Mouse (Mus musculus) v-Abl transformed pro-B cells (cell line): ENCODE results near the gene Ubr3.

Source experiments
- in situ Hi-C, 2 experiments: fragments of 400-800 bp; cut with MboI; formaldehyde crosslinking; loops; one replicate each; pipeline ENCODE4 v1.15.1; 2025; ENCODE audit not compliant: unreplicated experiment in 2 of 2

Ubr3 gene

GRCm38 (mm10) chr2:69897039-69897617 lies at the start of gene Ubr3:
Ubr3 (plus strand) TSS chr2:69897246.
- in situ Hi-C loops = loop anchor here in 1 of 2 experiments (25.0 kb wide), 1 partner anchor 1965 kb away; the partner anchor contains the start of gene Pdk1

- in situ Hi-C loops = loop anchor here in 1 of 2 experiments (25.0 kb wide), 2 partner anchors 363 to 713 kb away; partner anchors contain the start of gene Gad1
Observed at GRCm38 (mm10) chr2:69849215-69849614, 47.8 kb upstream of the Ubr3 start.

- in situ Hi-C loops = loop anchor here in 1 of 2 experiments (10.0 kb wide), 1 partner anchor 217 kb away; no protein-coding TSS in a partner anchor
Observed at GRCm38 (mm10) chr2:69851427-69852058, 45.5 kb upstream of the Ubr3 start.

GRCm38 (mm10) chr2:69856392-69856791 lies 40.7 kb upstream of the Ubr3 start:
- in situ Hi-C loops = loop anchor here (5.0 to 10.0 kb wide), 2 partner anchors 101 to 222 kb away; no protein-coding TSS in a partner anchor

GRCm38 (mm10) chr2:69857882-69858281 lies 39.2 kb upstream of the Ubr3 start:
- in situ Hi-C loops = loop anchor here (5.0 to 10.0 kb wide), 2 partner anchors 99 to 223 kb away; no protein-coding TSS in a partner anchor

DNA sequence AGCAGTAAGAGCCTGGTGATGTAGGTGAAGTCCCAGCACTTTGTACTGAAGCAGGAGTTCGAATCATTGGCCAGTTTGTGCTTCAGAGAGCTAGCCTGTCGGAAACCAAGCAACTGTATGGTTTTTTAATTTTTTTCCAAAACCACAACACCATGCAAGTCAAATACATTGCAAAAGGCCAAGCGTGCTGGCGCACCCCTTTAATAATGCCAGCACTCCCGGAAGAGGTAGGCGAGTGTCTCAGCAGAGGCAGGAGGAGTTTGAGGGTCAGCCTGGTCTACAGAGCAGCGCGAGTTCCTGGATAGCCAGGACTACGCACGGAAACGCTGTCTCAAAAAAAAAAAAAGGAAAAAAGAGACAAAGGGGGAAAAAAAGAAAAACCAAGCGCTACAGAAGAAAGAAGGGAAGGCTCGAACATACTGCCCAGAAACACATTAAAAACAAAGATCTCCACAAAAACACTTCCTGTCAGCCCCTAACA lies 36.0 kb upstream of the Ubr3 start:
- in situ Hi-C loops = loop anchor here in 1 of 2 experiments (5.0 kb wide), 1 partner anchor 134 kb away; no protein-coding TSS in a partner anchor

- in situ Hi-C loops = loop anchor here in 1 of 2 experiments (5.0 kb wide), 1 partner anchor 134 kb away; no protein-coding TSS in a partner anchor
Observed at GRCm38 (mm10) chr2:69861485-69862091, 35.5 kb upstream of the Ubr3 start, which contains the start of gene Ssb. Ssb (plus strand) TSS chr2:69861562.

- in situ Hi-C loops = loop anchor here in 1 of 2 experiments (5.0 kb wide), 1 partner anchor 135 kb away; no protein-coding TSS in a partner anchor
Observed at GRCm38 (mm10) chr2:69862117-69862657, 34.9 kb upstream of the Ubr3 start.

DNA sequence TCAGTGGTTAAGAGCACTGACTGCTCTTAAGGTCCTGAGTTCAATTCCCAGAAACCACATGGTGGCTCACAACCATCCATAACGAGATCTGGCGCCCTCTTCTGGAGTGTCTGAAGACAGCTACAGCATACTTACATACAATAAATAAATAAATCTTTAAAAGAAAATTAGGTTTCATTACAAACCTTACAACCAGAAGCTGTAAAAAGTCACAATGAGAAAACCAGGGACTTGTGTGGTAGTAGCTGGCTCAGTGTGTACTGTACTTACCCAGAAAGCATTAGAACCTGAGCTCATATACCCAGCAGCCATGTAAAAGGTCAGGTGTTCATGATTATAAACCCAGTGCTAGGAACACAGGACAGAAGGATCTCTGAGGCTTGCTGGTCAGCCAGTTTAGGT lies 13.1 kb upstream of the Ubr3 start:
- in situ Hi-C loops = loop anchor here (10.0 to 25.0 kb wide), 3 partner anchors 169 to 1978 kb away; partner anchors contain the start of genes Fastkd1 (in 1 of the 2) and Pdk1 (in 1 of the 2)

- in situ Hi-C loops = loop anchor here (10.0 to 25.0 kb wide), 3 partner anchors 170 to 1978 kb away; partner anchors contain the start of genes Fastkd1 (in 1 of the 2) and Pdk1 (in 1 of the 2)
Observed at GRCm38 (mm10) chr2:69884581-69884980, 12.5 kb upstream of the Ubr3 start.

- in situ Hi-C loops = loop anchor here (10.0 to 25.0 kb wide), 3 partner anchors 170 to 1977 kb away; partner anchors contain the start of genes Fastkd1 (in 1 of the 2) and Pdk1 (in 1 of the 2)
Observed at GRCm38 (mm10) chr2:69885050-69885449, 12.0 kb upstream of the Ubr3 start.

- in situ Hi-C loops = loop anchor here (10.0 to 25.0 kb wide), 3 partner anchors 171 to 1977 kb away; partner anchors contain the start of genes Fastkd1 (in 1 of the 2) and Pdk1 (in 1 of the 2)
Observed at GRCm38 (mm10) chr2:69885451-69886305, 11.4 kb upstream of the Ubr3 start, which contains the start of gene Mettl5. Mettl5 (minus strand) TSS chr2:69885615.

DNA sequence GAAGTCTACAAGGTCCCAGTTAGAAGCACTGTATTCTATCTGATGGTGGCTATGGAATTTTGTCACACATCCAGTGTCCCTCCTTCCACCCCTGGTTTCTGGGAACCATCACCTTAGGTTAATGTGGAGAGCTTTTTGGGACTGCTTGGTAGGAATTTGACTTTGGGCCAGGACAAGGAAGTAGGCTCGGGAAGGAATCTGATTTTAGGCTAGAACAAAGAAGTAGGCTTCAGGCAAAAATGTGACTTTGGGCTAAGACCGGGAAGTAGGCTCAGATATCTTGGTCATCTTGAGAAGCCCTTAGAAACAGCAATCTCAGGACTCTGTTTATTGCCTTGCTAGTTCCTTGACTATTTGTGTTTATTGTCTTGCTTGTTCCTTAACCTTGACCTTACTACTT lies 8.1 kb upstream of the Ubr3 start:
- in situ Hi-C loops = loop anchor here (10.0 to 25.0 kb wide), 3 partner anchors 174 to 1973 kb away; partner anchors contain the start of genes Fastkd1 (in 1 of the 2) and Pdk1 (in 1 of the 2)

- in situ Hi-C loops = loop anchor here in 1 of 2 experiments (25.0 kb wide), 1 partner anchor 1971 kb away; the partner anchor contains the start of gene Pdk1
Observed at GRCm38 (mm10) chr2:69890843-69891242, 6.2 kb upstream of the Ubr3 start.

- in situ Hi-C loops = loop anchor here in 1 of 2 experiments (25.0 kb wide), 1 partner anchor 1969 kb away; the partner anchor contains the start of gene Pdk1
Observed at GRCm38 (mm10) chr2:69893145-69893544, 3.9 kb upstream of the Ubr3 start.

GRCm38 (mm10) chr2:69893891-69894290 lies 3.2 kb upstream of the Ubr3 start:
- in situ Hi-C loops = loop anchor here in 1 of 2 experiments (25.0 kb wide), 1 partner anchor 1968 kb away; the partner anchor contains the start of gene Pdk1

GRCm38 (mm10) chr2:69895502-69896223 lies 1.4 kb upstream of the Ubr3 start:
- in situ Hi-C loops = loop anchor here in 1 of 2 experiments (25.0 kb wide), 1 partner anchor 1967 kb away; the partner anchor contains the start of gene Pdk1

DNA sequence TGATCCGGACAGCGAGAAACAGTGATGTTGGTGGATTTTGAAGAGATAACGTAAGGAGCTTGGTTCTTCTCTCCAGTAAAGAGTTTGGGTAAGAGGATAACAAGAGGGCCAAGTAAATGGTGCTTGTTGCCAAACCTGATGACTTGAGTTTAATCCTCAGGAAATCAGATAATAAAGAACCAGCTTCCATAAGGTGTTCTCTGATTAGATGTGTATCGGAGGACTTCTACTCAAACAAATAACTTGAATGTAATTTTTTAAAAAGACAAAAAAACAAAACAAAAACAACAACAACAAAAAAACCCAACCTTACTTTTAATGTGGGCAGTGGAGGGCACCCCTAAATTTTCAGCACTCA lies 843 bp upstream of the Ubr3 start:
- in situ Hi-C loops = loop anchor here in 1 of 2 experiments (25.0 kb wide), 1 partner anchor 1966 kb away; the partner anchor contains the start of gene Pdk1
